Mouse (Mus musculus): Measurements from ENCODE around the gene Zfp867.

DNA sequence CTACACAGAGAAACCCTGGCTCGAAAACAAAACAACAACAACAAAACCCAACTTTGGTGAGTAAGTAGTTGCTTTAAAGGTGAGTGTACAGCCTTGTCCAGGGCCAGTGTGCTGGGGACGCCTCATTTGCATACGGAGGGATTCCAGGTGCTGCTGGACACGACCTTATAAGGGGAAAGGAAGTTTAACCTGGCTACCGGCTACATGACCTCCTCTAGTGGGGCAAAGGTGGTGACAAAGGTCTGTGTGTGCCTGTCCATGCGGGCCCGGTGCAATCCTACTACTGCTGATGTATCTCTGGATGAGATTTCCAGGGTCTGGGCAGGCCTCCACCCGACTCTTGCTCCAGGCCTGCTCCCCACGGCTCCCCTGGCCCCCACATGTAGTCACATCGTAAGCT is 40.5 kb upstream of the Zfp867 start:
- no peak for TF ChIP-seq POLR2A (IDR thresholded peaks at IDR 0.05; ENCODE audit: extremely low read depth, insufficient read depth, low read length)
- TF ChIP-seq CTCF (IDR thresholded peaks at IDR 0.05; ENCODE audit: low read depth, low read length), result no peak

All from liver, adult 2 months (tissue).